Comparison of ENCODE assay signal across 8 mouse cellular contexts in genomic region chr13:23518295-23518603, GRCm38 (mm10). TPM values are rescaled to one million over a fixed set of nuclear protein-coding genes. Genes with fewer than 3 reads are reported as not detected.
DNase-seq lines count a peak whose midpoint lies in the region; ATAC-seq lines count a peak whose summit lies in the region.

No protein-coding gene starts in this region.

- no peak overlapping the region for H3K27ac ChIP-seq in lung, embryonic 16.5 days (ENCODE audit: low read length)
- H3K27ac ChIP-seq in limb, embryonic 11.5 days (replicated peaks; ENCODE audit: low read depth, low read length): no peak overlapping the region
- no peak overlapping the region; the same call in 1 of the 2 replicates for H3K27ac ChIP-seq in neural tube, embryonic 15.5 days (replicated peaks)

- no peaks in the 10 kb centered on the region for H3K9me3 ChIP-seq in lung, embryonic 16.5 days (ENCODE audit: control insufficient read depth, low read length)
- no peaks in the 10 kb centered on the region for H3K9me3 ChIP-seq in limb, embryonic 11.5 days (ENCODE audit: control insufficient read depth, low read length)
- H3K9me3 ChIP-seq in neural tube, embryonic 15.5 days (replicated peaks): no peaks in the 10 kb centered on the region

- H3K4me3 ChIP-seq in lung, embryonic 16.5 days (ENCODE audit: low read length): peak overlapping the region; percentile 66
- peak overlapping the region; percentile 47 for H3K4me3 ChIP-seq in limb, embryonic 11.5 days (ENCODE audit: low read depth, low read length)
- peak overlapping the region; percentile 49 for H3K4me3 ChIP-seq in neural tube, embryonic 15.5 days (replicated peaks)

- no peaks in the 10 kb centered on the region for H3K27me3 ChIP-seq in lung, embryonic 16.5 days (ENCODE audit: control insufficient read depth, insufficient read depth, low read depth, low read length)
- H3K27me3 ChIP-seq in limb, embryonic 11.5 days (ENCODE audit: control insufficient read depth, insufficient read depth, low read length): no peaks in the 10 kb centered on the region
- H3K27me3 ChIP-seq in neural tube, embryonic 15.5 days (replicated peaks): no peaks in the 10 kb centered on the region

- H3K9ac ChIP-seq in lung, embryonic 16.5 days (ENCODE audit: low read length): no peak overlapping the region
- no peak overlapping the region for H3K9ac ChIP-seq in limb, embryonic 11.5 days (ENCODE audit: low read length)
- H3K9ac ChIP-seq in neural tube, embryonic 15.5 days (replicated peaks): peak overlapping the region; percentile 29

- 0 out of 2 replicates have a peak, but pooled peaks have one; percentile 15 for ATAC-seq in lung, embryonic 16.5 days (ENCODE audit: low read depth)
- peak; percentile 13 for ATAC-seq in erythroid progenitor cell, adult 5-6 weeks (replicated peaks; ENCODE audit: low FRiP score, poor library complexity, severe bottlenecking)
- ATAC-seq in limb, embryonic 11.5 days (ENCODE audit: insufficient number of reproducible peaks, low FRiP score, low TSS enrichment, low read depth): no peak
- ATAC-seq in neural tube, embryonic 15.5 days (ENCODE audit: low FRiP score): no peak
- ATAC-seq in granulocyte monocyte progenitor cell, adult 5-6 weeks (replicated peaks; ENCODE audit: poor library complexity, severe bottlenecking): no peak

- peaks cover 4% of the 10 kb centered on the region for H3K4me1 ChIP-seq in lung, embryonic 16.5 days (replicated peaks; ENCODE audit: control insufficient read depth, insufficient read depth, low read length)
- no peaks in the 10 kb centered on the region for H3K4me1 ChIP-seq in limb, embryonic 11.5 days (ENCODE audit: control insufficient read depth, insufficient read depth, low read length)
- H3K4me1 ChIP-seq in neural tube, embryonic 15.5 days: peaks cover 13% of the 10 kb centered on the region

- H3K4me2 ChIP-seq in lung, embryonic 16.5 days (ENCODE audit: low read depth, low read length): peak overlapping the region; percentile 94
- H3K4me2 ChIP-seq in limb, embryonic 11.5 days (ENCODE audit: low read depth, severe bottlenecking): peak overlapping the region; percentile 28; the same call in 1 of the 2 replicates
- peak overlapping the region; percentile 85 for H3K4me2 ChIP-seq in neural tube, embryonic 15.5 days

- under 1% methylated on average over 6 of the region's 6 CpGs for WGBS in lung, embryonic 16.5 days
- WGBS in limb, embryonic 11.5 days: under 1% methylated on average over 6 of the region's 6 CpGs
- WGBS in neural tube, embryonic 15.5 days: under 1% methylated on average over 6 of the region's 6 CpGs

- H3K36me3 ChIP-seq in lung, embryonic 16.5 days (ENCODE audit: control insufficient read depth, insufficient read depth, low read length): no peaks in the 10 kb centered on the region
- H3K36me3 ChIP-seq in limb, embryonic 11.5 days (ENCODE audit: control insufficient read depth, insufficient read depth, low read length): no peaks in the 10 kb centered on the region
- H3K36me3 ChIP-seq in neural tube, embryonic 15.5 days: no peaks in the 10 kb centered on the region

- DNase-seq in lung, postnatal 36 days: no peak
- DNase-seq in limb, embryonic 11.5 days (ENCODE audit: low spot score): no peak
- DNase-seq in left cerebral cortex, adult 9 months (ENCODE audit: low spot score in 2 of 2): no peak
- DNase-seq in adrenal gland, adult (ENCODE audit: inconsistent age in 2 of 2, low spot score in 1 of 2): no peak

RNA-seq across cellular contexts. Expression of gene Hist1h4h, which starts 12.6 kb away (rescaled TPM):
- polyA plus RNA-seq in lung, embryonic 16.5 days (2015; fragmentation: Nextera tagmentation; extraction: Ambion mirVana): 4.3 and 8.4 TPM in 2 replicates
- total RNA-seq in erythroid progenitor cell, adult 5-6 weeks (2015; ENCODE audit: low replicate concordance): 323 and 492 TPM in 2 replicates
- 3,110 and 3,215 TPM in 2 replicates for total RNA-seq in erythroid progenitor cell, adult 5-6 weeks (2017; ENCODE audit: low replicate concordance)
- polyA plus RNA-seq in limb, embryonic 11.5 days (2014; fragmentation: Nextera tagmentation; extraction: Ambion mirVana): 4.0 and 5.6 TPM in 2 replicates
- polyA plus RNA-seq in neural tube, embryonic 15.5 days (2015; fragmentation: Nextera tagmentation; extraction: Ambion mirVana): 1.5 and 4.5 TPM in 2 replicates
- total RNA-seq in granulocyte monocyte progenitor cell, adult 5-6 weeks (2014; fragmentation: Nextera tagmentation): 19.7 and 101 TPM in 2 replicates
- total RNA-seq in granulocyte monocyte progenitor cell, adult 5-6 weeks (2017): 1,184 and 1,507 TPM in 2 replicates

RNA-seq across cellular contexts. Expression of gene Hist1h2af, which starts 15.5 kb away (rescaled TPM):
- polyA plus RNA-seq in lung, embryonic 16.5 days (2015; fragmentation: Nextera tagmentation; extraction: Ambion mirVana): 7.1 and 8.0 TPM in 2 replicates
- 180 and 320 TPM in 2 replicates for total RNA-seq in erythroid progenitor cell, adult 5-6 weeks (2015; ENCODE audit: low replicate concordance)
- 7,936 and 7,993 TPM in 2 replicates for total RNA-seq in erythroid progenitor cell, adult 5-6 weeks (2017; ENCODE audit: low replicate concordance)
- polyA plus RNA-seq in limb, embryonic 11.5 days (2014; fragmentation: Nextera tagmentation; extraction: Ambion mirVana): 5.1 and 7.9 TPM in 2 replicates
- polyA plus RNA-seq in neural tube, embryonic 15.5 days (2015; fragmentation: Nextera tagmentation; extraction: Ambion mirVana): 0.77 TPM in 1 of 2 replicates, not detected in the other
- 23.5 TPM in 1 of 2 replicates, not detected in the other for total RNA-seq in granulocyte monocyte progenitor cell, adult 5-6 weeks (2014; fragmentation: Nextera tagmentation)
- total RNA-seq in granulocyte monocyte progenitor cell, adult 5-6 weeks (2017): 2,010 and 2,453 TPM in 2 replicates

RNA-seq across cellular contexts. Expression of gene Hist1h3g, which starts 17.0 kb away (rescaled TPM):
- polyA plus RNA-seq in lung, embryonic 16.5 days (2015; fragmentation: Nextera tagmentation; extraction: Ambion mirVana): 5.6 and 6.2 TPM in 2 replicates
- 573 TPM in 2 replicates for total RNA-seq in erythroid progenitor cell, adult 5-6 weeks (2015; ENCODE audit: low replicate concordance)
- 250 and 889 TPM in 2 replicates for total RNA-seq in erythroid progenitor cell, adult 5-6 weeks (2017; ENCODE audit: low replicate concordance)
- 7.0 and 9.4 TPM in 2 replicates for polyA plus RNA-seq in limb, embryonic 11.5 days (2014; fragmentation: Nextera tagmentation; extraction: Ambion mirVana)
- 0.51 and 0.64 TPM in 2 replicates for polyA plus RNA-seq in neural tube, embryonic 15.5 days (2015; fragmentation: Nextera tagmentation; extraction: Ambion mirVana)
- total RNA-seq in granulocyte monocyte progenitor cell, adult 5-6 weeks (2014; fragmentation: Nextera tagmentation): 60.4 and 108 TPM in 2 replicates
- 191 and 281 TPM in 2 replicates for total RNA-seq in granulocyte monocyte progenitor cell, adult 5-6 weeks (2017)

RNA-seq across cellular contexts. Expression of gene Hist1h2bh, which starts 24.9 kb away (rescaled TPM):
- polyA plus RNA-seq in lung, embryonic 16.5 days (2015; fragmentation: Nextera tagmentation; extraction: Ambion mirVana): 1.3 and 2.0 TPM in 2 replicates
- total RNA-seq in erythroid progenitor cell, adult 5-6 weeks (2015; ENCODE audit: low replicate concordance): 90.1 and 113 TPM in 2 replicates
- total RNA-seq in erythroid progenitor cell, adult 5-6 weeks (2017; ENCODE audit: low replicate concordance): 325 and 367 TPM in 2 replicates
- polyA plus RNA-seq in limb, embryonic 11.5 days (2014; fragmentation: Nextera tagmentation; extraction: Ambion mirVana): 0.79 and 1.0 TPM in 2 replicates
- 0.22 and 0.51 TPM in 2 replicates for polyA plus RNA-seq in neural tube, embryonic 15.5 days (2015; fragmentation: Nextera tagmentation; extraction: Ambion mirVana)
- total RNA-seq in granulocyte monocyte progenitor cell, adult 5-6 weeks (2014; fragmentation: Nextera tagmentation): 17.1 and 20.3 TPM in 2 replicates
- 126 and 172 TPM in 2 replicates for total RNA-seq in granulocyte monocyte progenitor cell, adult 5-6 weeks (2017)

RNA-seq across cellular contexts. Expression of gene Hist1h3f, which starts 25.6 kb away (rescaled TPM):
- 0.49 and 0.93 TPM in 2 replicates for polyA plus RNA-seq in lung, embryonic 16.5 days (2015; fragmentation: Nextera tagmentation; extraction: Ambion mirVana)
- total RNA-seq in erythroid progenitor cell, adult 5-6 weeks (2015; ENCODE audit: low replicate concordance): 145 and 158 TPM in 2 replicates
- 262 and 310 TPM in 2 replicates for total RNA-seq in erythroid progenitor cell, adult 5-6 weeks (2017; ENCODE audit: low replicate concordance)
- polyA plus RNA-seq in limb, embryonic 11.5 days (2014; fragmentation: Nextera tagmentation; extraction: Ambion mirVana): 1.4 and 2.0 TPM in 2 replicates
- not detected in 2 replicates for polyA plus RNA-seq in neural tube, embryonic 15.5 days (2015; fragmentation: Nextera tagmentation; extraction: Ambion mirVana)
- total RNA-seq in granulocyte monocyte progenitor cell, adult 5-6 weeks (2014; fragmentation: Nextera tagmentation): 4.9 and 8.2 TPM in 2 replicates
- 77.5 and 127 TPM in 2 replicates for total RNA-seq in granulocyte monocyte progenitor cell, adult 5-6 weeks (2017)

Comparison
In these comparisons a context has a peak if more than half of its experiments do, and no peak if none do; other contexts are left out.
1. ATAC-seq: peak in lung, embryonic 16.5 days (single experiment) and erythroid progenitor cell, adult 5-6 weeks (single experiment); none in limb, embryonic 11.5 days (single experiment), neural tube, embryonic 15.5 days (single experiment) and granulocyte monocyte progenitor cell, adult 5-6 weeks (single experiment).
2. H3K4me2 ChIP-seq: peak in every context shown above with its lines; median percentile 94 in lung, embryonic 16.5 days; 85 in neural tube, embryonic 15.5 days; 28 in limb, embryonic 11.5 days.
3. Peak in every context shown above with its lines, with median percentiles within 50 percentile points of each other: H3K4me3 ChIP-seq.